Mouse (Mus musculus) testis, adult 2 months (tissue): ENCODE measurements around the gene 4930550C14Rik.

Experiments
- CTCF ChIP-seq: fragments of 200-500 bp; IDR thresholded peaks from 2 replicates; pipeline ENCODE4 v1.5.1; 2012; ENCODE audit warnings: low read depth, mild to moderate bottlenecking, inconsistent platforms, low read length, moderate library complexity; ENCODE audit not compliant: control insufficient read depth, insufficient read depth, insufficient replicate concordance
- POLR2A ChIP-seq: fragments of 200-500 bp; IDR thresholded peaks from 2 replicates; pipeline ENCODE4 v1.6.1; 2012; ENCODE audit warnings: low read depth, mild to moderate bottlenecking, inconsistent platforms, low read length, moderate library complexity; ENCODE audit not compliant: control insufficient read depth

DNA sequence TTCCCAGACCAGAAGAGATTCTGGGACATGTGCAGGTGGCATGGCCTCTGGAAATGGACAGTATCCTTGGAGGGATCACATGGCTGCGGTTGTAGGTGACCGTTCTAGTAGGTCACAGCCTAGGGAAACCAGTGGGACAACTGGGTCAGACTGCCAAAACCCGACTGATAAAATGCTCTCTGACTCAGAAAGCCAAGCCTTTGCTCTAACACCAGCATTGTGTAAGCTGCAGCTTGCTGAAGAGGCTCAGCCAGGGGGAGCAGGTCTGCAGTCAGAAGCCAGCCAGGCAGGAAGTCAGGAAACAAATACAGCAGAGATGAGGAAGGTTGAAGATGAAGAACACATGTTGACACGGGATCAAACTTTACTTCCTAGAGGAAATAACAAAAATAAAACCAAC, 26.2 kb upstream of the 4930550C14Rik start:
- TF ChIP-seq CTCF: no peak
- TF ChIP-seq POLR2A: no peak
